ENCODE assay signal across 26 mouse cellular contexts in genomic region chr11:57401610-57402009, GRCm38 (mm10).
A peak's percentile ranks its signal among the peaks of the same experiment; 100 is the strongest.
DNase-seq lines count a peak whose midpoint lies in the region; ATAC-seq and TF ChIP-seq lines count a peak whose summit lies in the region.
"Had no signal": no experiment of that assay in that cellular context is flagged by ENCODE, and none has a peak within 500 bp of the region (broad histone marks: within the 10 kb centered on the region; RNA-seq: fewer than 3 reads in every experiment).

No protein-coding gene starts in this region.

- H3K4me1 ChIP-seq in forebrain, embryonic 15.5 days: 0 out of 2 replicates have a peak, but pooled peaks cover 9% of the 10 kb centered on the region
- H3K4me1 ChIP-seq in forebrain, embryonic 12.5 days: no peaks in the 10 kb centered on the region
- no peaks in the 10 kb centered on the region for H3K4me1 ChIP-seq in forebrain, postnatal 0 days (ENCODE audit: insufficient read depth)
- H3K4me1 ChIP-seq: embryonic facial prominence, embryonic 12.5 days; heart, embryonic 15.5 days; hindbrain, embryonic 10.5 days; intestine, embryonic 15.5 days had no signal

- TF ChIP-seq CTCF in brain, embryonic 14.5 days (IDR thresholded peaks at IDR 0.05; ENCODE audit: borderline replicate concordance, extremely low read depth, insufficient read depth, insufficient read length): no peak
- no peak for TF ChIP-seq CTCF in forebrain, postnatal 0 days (IDR thresholded peaks at IDR 0.05; ENCODE audit: low read depth)

- no peak overlapping the region for H3K9ac ChIP-seq in forebrain, embryonic 15.5 days (replicated peaks)
- no peak overlapping the region for H3K9ac ChIP-seq in forebrain, embryonic 12.5 days
- H3K9ac ChIP-seq in forebrain, postnatal 0 days: no peak overlapping the region
- H3K9ac ChIP-seq: embryonic facial prominence, embryonic 12.5 days; embryonic facial prominence, embryonic 15.5 days; heart, embryonic 12.5 days; heart, embryonic 15.5 days; hindbrain, embryonic 13.5 days; intestine, embryonic 15.5 days had no signal

- no peak overlapping the region; the same call in 1 of the 2 replicates for H3K27ac ChIP-seq in forebrain, embryonic 15.5 days (replicated peaks)
- H3K27ac ChIP-seq in forebrain, embryonic 12.5 days: no peak overlapping the region
- no peak overlapping the region for H3K27ac ChIP-seq in forebrain, postnatal 0 days (ENCODE audit: low read depth, low read length)
- H3K27ac ChIP-seq: embryonic facial prominence, embryonic 12.5 days; embryonic facial prominence, embryonic 15.5 days; heart, embryonic 15.5 days; hindbrain, embryonic 10.5 days; hindbrain, embryonic 13.5 days; intestine, embryonic 15.5 days had no signal

- no peaks in the 10 kb centered on the region for H3K9me3 ChIP-seq in forebrain, embryonic 15.5 days
- H3K9me3 ChIP-seq in forebrain, embryonic 12.5 days: no peaks in the 10 kb centered on the region
- H3K9me3 ChIP-seq in forebrain, postnatal 0 days (ENCODE audit: low read length): no peaks in the 10 kb centered on the region
- H3K9me3 ChIP-seq: embryonic facial prominence, embryonic 12.5 days; embryonic facial prominence, embryonic 15.5 days; heart, embryonic 12.5 days; heart, embryonic 15.5 days; hindbrain, embryonic 10.5 days; hindbrain, embryonic 13.5 days; intestine, embryonic 15.5 days had no signal

- TF ChIP-seq POLR2A in brain, embryonic 14.5 days (IDR thresholded peaks at IDR 0.05; ENCODE audit: borderline replicate concordance, extremely low read depth, insufficient read depth, insufficient read length, poor library complexity, severe bottlenecking): no peak

- 0 out of 2 replicates have a peak, but pooled peaks have one; percentile 64 for ATAC-seq in forebrain, embryonic 15.5 days (replicated peaks)
- no peak; the same call in 1 of the 2 replicates for ATAC-seq in forebrain, embryonic 12.5 days (ENCODE audit: low FRiP score)
- peak; percentile 29; the same call in 1 of the 2 replicates for ATAC-seq in forebrain, postnatal 0 days
- ATAC-seq: CD4-positive, CD25-positive, alpha-beta regulatory T cell, adult 4 months; hindbrain, embryonic 16.5 days; intestine, embryonic 15.5 days had no signal

- no peak overlapping the region for H3K4me2 ChIP-seq in forebrain, embryonic 15.5 days (replicated peaks)
- H3K4me2 ChIP-seq in forebrain, embryonic 12.5 days: no peak overlapping the region
- H3K4me2 ChIP-seq in forebrain, postnatal 0 days (ENCODE audit: low read depth): no peak overlapping the region
- H3K4me2 ChIP-seq: embryonic facial prominence, embryonic 12.5 days; embryonic facial prominence, embryonic 15.5 days; heart, embryonic 12.5 days; heart, embryonic 15.5 days; hindbrain, embryonic 13.5 days; intestine, embryonic 15.5 days had no signal

- no peak overlapping the region for H3K4me3 ChIP-seq in forebrain, embryonic 15.5 days
- no peak overlapping the region for H3K4me3 ChIP-seq in forebrain, embryonic 12.5 days (replicated peaks)
- H3K4me3 ChIP-seq in forebrain, postnatal 0 days (ENCODE audit: low read depth, low read length): no peak overlapping the region
- H3K4me3 ChIP-seq: embryonic facial prominence, embryonic 12.5 days; embryonic facial prominence, embryonic 15.5 days; heart, embryonic 12.5 days; heart, embryonic 15.5 days; hindbrain, embryonic 10.5 days; hindbrain, embryonic 13.5 days; intestine, embryonic 15.5 days had no signal

- DNase-seq in layer of hippocampus, adult 9-11 months: peak; percentile 77
- DNase-seq in layer of hippocampus, adult 9-10 months (ENCODE audit: low spot score): no peak
- peak; percentile 76 for DNase-seq in brain, embryonic 14.5 days (ENCODE audit: low read depth)
- no peak for DNase-seq in forebrain, postnatal 0 days
- no peak for DNase-seq in embryo, embryonic 10 days (ENCODE audit: low spot score)
- DNase-seq in heart, adult 11 months: no peak
- DNase-seq: adrenal gland, adult 2 months; adrenal gland, postnatal 14 days; cerebellum, adult 18-20 months; cerebellum, adult 9-10 months; cerebellum, postnatal 14 days; gastrocnemius, postnatal 14 days; heart, adult 18-20 months; heart, postnatal 10 days; heart, postnatal 36 days had no signal

- H3K36me3 ChIP-seq in forebrain, embryonic 15.5 days: no peaks in the 10 kb centered on the region
- no peaks in the 10 kb centered on the region for H3K36me3 ChIP-seq in forebrain, embryonic 12.5 days (replicated peaks)
- H3K36me3 ChIP-seq in forebrain, postnatal 0 days (ENCODE audit: insufficient read depth): no peaks in the 10 kb centered on the region
- H3K36me3 ChIP-seq: embryonic facial prominence, embryonic 12.5 days; embryonic facial prominence, embryonic 15.5 days; heart, embryonic 12.5 days; heart, embryonic 15.5 days; hindbrain, embryonic 10.5 days; hindbrain, embryonic 13.5 days; intestine, embryonic 15.5 days had no signal

- H3K27me3 ChIP-seq in forebrain, embryonic 15.5 days: no peaks in the 10 kb centered on the region
- H3K27me3 ChIP-seq in forebrain, embryonic 12.5 days: no peaks in the 10 kb centered on the region
- no peaks in the 10 kb centered on the region for H3K27me3 ChIP-seq in forebrain, postnatal 0 days (ENCODE audit: insufficient read depth, low read length)
- H3K27me3 ChIP-seq: embryonic facial prominence, embryonic 12.5 days; embryonic facial prominence, embryonic 15.5 days; heart, embryonic 12.5 days; heart, embryonic 15.5 days; hindbrain, embryonic 13.5 days; intestine, embryonic 15.5 days had no signal

- WGBS in forebrain, embryonic 15.5 days: 21% methylated on average over 2 of the region's 2 CpGs
- 56% methylated on average over 2 of the region's 2 CpGs for WGBS in forebrain, embryonic 12.5 days
- 17% methylated on average over 2 of the region's 2 CpGs for WGBS in forebrain, postnatal 0 days

Comparison
In these comparisons a context has a peak if more than half of its experiments do, and no peak if none do; other contexts are left out.
1. DNase-seq: peak in layer of hippocampus, adult 9-11 months (single experiment) and brain, embryonic 14.5 days (single experiment); none in layer of hippocampus, adult 9-10 months (single experiment), forebrain, postnatal 0 days (single experiment), embryo, embryonic 10 days (single experiment) and heart, adult 11 months (single experiment).